Mouse (Mus musculus): ENCODE data around the gene Olfr907. TPM values are rescaled to one million over a fixed set of nuclear protein-coding genes. Genes with fewer than 3 reads are reported as not detected.

Olfr907 gene
- polyA plus RNA-seq (2017; shearing (Covaris generic)): not detected

DNA sequence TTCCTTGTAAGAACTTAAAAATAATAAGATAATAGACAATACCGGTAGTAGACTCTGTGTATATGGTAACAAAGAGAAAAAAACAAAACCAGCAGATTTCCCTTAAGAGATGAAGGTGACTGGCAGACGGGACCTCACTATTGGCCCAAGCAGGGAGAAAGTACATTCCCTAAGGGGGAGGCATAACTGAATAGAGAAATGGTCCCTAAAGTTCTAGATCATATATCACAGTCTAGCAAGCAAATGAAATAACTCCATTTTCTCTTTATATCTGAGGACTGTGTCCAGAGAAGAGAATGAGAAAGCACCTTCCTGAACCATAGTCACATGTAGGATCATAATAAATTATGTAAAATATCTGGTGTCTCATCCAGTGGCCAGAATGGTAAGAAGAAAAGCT lies at the start of gene Olfr907:
TSS of gene Olfr907 (plus strand) at position 301 of the 400 bp plus-strand sequence.

DNA sequence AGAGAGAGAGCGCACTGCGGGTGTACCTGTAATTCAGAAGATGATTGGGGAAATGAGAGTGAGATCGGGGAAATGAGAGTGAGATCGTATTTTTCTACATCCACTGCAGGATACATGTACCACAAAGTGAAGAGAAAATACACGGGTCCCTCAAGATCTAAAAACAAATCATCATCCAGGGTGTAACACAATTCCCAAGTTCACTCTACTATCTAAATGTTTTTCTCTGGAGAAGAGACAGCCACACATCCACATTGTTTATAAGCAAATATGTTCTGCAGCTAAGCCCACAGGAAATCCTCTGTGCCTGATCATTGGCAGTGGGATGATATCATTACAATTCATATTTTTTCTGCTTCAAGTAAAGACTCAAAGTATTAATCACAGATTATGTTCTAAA lies 48.2 kb upstream of the Olfr907 start, which contains the start of gene Olfr902:
TSS of gene Olfr902 (plus strand) at position 301 of the 400 bp plus-strand sequence.

DNA sequence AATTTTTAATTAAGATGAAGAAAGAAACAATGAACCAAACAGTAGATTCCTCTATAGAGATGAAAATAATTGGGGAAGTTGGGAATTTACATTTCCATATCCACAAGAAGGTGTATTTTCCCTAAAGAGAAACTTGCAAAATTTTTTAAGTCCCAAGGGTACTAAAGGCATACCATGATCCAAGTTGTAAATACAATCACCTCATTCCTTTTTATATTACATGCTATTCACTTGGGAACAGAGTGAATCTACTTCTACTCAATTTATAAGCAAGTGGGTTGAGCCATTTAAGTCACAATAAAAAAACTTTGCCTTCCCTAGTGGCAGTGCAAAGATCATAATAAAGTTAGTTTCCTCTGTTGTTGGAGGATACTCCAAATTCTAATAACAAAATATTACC lies 32.8 kb upstream of the Olfr907 start, which contains the start of gene Olfr904:
TSS of gene Olfr904 (plus strand) at position 301 of the 400 bp plus-strand sequence.

DNA sequence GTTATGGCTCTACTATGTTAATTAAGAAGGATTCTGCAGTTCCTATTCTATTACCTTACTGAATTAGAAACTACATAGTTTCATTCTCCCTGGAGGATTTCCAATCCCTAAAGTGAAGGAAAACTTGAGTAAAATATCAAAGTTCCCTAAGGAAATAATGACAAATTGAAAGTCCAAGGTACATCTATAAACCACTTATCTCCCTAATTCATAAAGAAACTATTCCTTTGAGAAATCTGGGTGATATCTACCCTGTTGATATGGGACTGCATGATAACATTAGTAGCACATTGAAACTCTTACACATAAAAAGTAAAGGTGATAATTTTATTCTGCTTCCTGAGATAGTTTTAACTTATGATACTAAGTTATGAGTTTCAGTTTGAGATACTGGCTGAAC lies 24.8 kb upstream of the Olfr907 start, which contains the start of gene Olfr905:
TSS of gene Olfr905 (plus strand) at position 301 of the 400 bp plus-strand sequence.

DNA sequence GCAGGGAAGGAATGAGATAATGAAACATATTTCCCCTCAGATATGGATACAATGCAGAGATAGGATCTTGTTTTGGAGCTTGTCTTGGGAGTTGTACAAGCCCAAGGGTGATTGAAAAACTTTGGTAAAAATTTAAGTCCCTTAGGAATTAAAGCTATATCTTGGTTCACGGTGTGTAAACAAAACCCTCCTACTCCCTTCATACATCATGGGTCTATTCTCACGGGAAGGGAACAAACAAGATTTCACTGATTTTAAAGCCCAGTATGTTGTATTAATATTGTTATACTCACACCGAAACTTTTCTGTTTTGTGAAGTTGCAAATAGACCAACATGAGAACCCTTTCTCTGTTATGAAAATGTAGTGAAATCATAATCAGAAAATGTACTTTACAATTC lies 8.8 kb upstream of the Olfr907 start, which contains the start of gene Olfr906:
TSS of gene Olfr906 (plus strand) at position 301 of the 400 bp plus-strand sequence.

DNA sequence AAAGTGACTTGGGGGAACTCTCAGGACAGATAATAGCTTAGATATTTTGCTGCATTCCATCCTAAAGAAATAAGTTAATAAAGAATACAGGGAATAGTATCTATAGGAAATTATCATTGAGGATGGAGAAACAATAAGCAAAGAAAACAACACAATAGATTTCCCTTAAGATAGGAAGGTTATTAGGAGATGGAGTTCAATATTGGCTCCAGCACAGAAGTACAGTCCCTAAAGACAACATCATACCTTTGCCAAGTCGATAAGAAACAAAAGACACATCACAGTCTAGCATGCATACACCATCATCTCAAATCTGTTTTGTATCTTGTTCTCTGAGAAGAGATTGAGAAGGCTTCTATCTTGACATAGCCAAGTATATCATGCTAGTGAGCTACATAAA lies 25.7 kb downstream of the Olfr907 start, which contains the start of gene Olfr911-ps1:
TSS of gene Olfr911-ps1 (plus strand) at position 301 of the 400 bp plus-strand sequence.

DNA sequence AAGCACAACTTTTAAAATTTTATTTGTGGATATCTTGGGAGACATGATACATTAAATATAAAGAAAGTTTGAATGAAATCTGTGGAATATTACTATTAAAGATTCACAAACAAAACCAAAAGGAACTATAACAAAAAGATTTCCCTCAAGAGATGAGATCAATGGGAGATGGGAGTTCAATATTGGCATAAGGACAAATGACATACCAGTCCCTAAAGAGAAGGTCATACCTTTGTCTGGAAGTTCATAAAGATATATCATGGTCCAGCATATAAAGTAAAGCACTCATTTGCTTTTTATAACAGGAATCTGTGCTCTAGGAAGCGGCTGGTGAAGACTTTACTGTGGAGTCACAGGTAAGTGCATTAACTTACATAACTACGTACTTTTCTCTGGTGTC lies 41.9 kb downstream of the Olfr907 start, which contains the start of gene Olfr910:
TSS of gene Olfr910 (plus strand) at position 301 of the 400 bp plus-strand sequence.

Other genes with a start within 250 kb of the Olfr907 start
- not detected for gene Olfr143, start 243.0 kb upstream of the Olfr907 start, polyA plus RNA-seq (2017; shearing (Covaris generic))
- not detected for gene Olfr895, start 227.9 kb upstream of the Olfr907 start, polyA plus RNA-seq (2017; shearing (Covaris generic))
- gene Olfr896-ps1, start 204.7 kb upstream of the Olfr907 start, polyA plus RNA-seq (2017; shearing (Covaris generic)): not detected
- gene Olfr25, start 166.7 kb upstream of the Olfr907 start, polyA plus RNA-seq (2017; shearing (Covaris generic)): not detected
- gene Olfr898, start 147.4 kb upstream of the Olfr907 start, polyA plus RNA-seq (2017; shearing (Covaris generic)): 0.11 TPM
- 0.07 TPM for gene Olfr250, start 128.9 kb upstream of the Olfr907 start, polyA plus RNA-seq (2017; shearing (Covaris generic))
- gene Olfr251, start 118.7 kb upstream of the Olfr907 start, polyA plus RNA-seq (2017; shearing (Covaris generic)): not detected
- gene Olfr147, start 94.1 kb upstream of the Olfr907 start, polyA plus RNA-seq (2017; shearing (Covaris generic)): not detected
- 0.10 TPM for gene Olfr901, start 66.3 kb upstream of the Olfr907 start, polyA plus RNA-seq (2017; shearing (Covaris generic))
- not detected for gene Olfr902, start 48.1 kb upstream of the Olfr907 start, polyA plus RNA-seq (2017; shearing (Covaris generic))
- gene Olfr904, start 32.7 kb upstream of the Olfr907 start, polyA plus RNA-seq (2017; shearing (Covaris generic)): not detected
- not detected for gene Olfr905, start 24.7 kb upstream of the Olfr907 start, polyA plus RNA-seq (2017; shearing (Covaris generic))
- not detected for gene Olfr906, start 8.7 kb upstream of the Olfr907 start, polyA plus RNA-seq (2017; shearing (Covaris generic))
- gene Olfr911-ps1, start 25.8 kb downstream of the Olfr907 start, polyA plus RNA-seq (2017; shearing (Covaris generic)): not detected
- not detected for gene Olfr910, start 42.0 kb downstream of the Olfr907 start, polyA plus RNA-seq (2017; shearing (Covaris generic))
- 0.05 TPM for gene Olfr912, start 84.4 kb downstream of the Olfr907 start, polyA plus RNA-seq (2017; shearing (Covaris generic))
- gene Olfr913, start 97.0 kb downstream of the Olfr907 start, polyA plus RNA-seq (2017; shearing (Covaris generic)): not detected
- not detected for gene Olfr914, start 109.3 kb downstream of the Olfr907 start, polyA plus RNA-seq (2017; shearing (Covaris generic))
- gene Olfr916, start 164.1 kb downstream of the Olfr907 start, polyA plus RNA-seq (2017; shearing (Covaris generic)): not detected
- gene Olfr917, start 170.0 kb downstream of the Olfr907 start, polyA plus RNA-seq (2017; shearing (Covaris generic)): not detected
- not detected for gene Olfr918, start 178.8 kb downstream of the Olfr907 start, polyA plus RNA-seq (2017; shearing (Covaris generic))
- not detected for gene Olfr919, start 207.9 kb downstream of the Olfr907 start, polyA plus RNA-seq (2017; shearing (Covaris generic))
- 61.8 TPM for gene Vwa5a, start 222.5 kb downstream of the Olfr907 start, polyA plus RNA-seq (2017; shearing (Covaris generic))

All from activated CD4-positive, CD25-positive, alpha-beta regulatory T cell, adult 9 weeks (primary cell).